Mouse (Mus musculus): Measurements from ENCODE around the gene Lrrc49. TPM values are rescaled to one million over a fixed set of nuclear protein-coding genes. Genes with fewer than 3 reads are reported as not detected.

The Lrrc49 gene
- 28.6 and 33.0 TPM in 2 replicates for polyA plus RNA-seq (2021; fragmentation: Nextera tagmentation)
- long read RNA-seq, experiment 1, transcript Lrrc49-204 (16 exons, 2,779 nt): major isoform, 30 of 86 reads
- long read RNA-seq, experiment 1, partial matches to known transcripts: 41 of 86 reads
- long read RNA-seq, experiment 1, other reads (novel, unspliced or antisense): 8 of 86 reads
- long read RNA-seq, experiment 2, transcript Lrrc49-204 (16 exons, 2,779 nt): major isoform, 179 of 441 reads
- long read RNA-seq, experiment 2, transcript Lrrc49-202 (17 exons, 3,017 nt): minor isoform, 14 of 441 reads
- long read RNA-seq, experiment 2, transcript Lrrc49-203 (16 exons, 2,586 nt): minor isoform, 10 of 441 reads
- long read RNA-seq, experiment 2, partial matches to known transcripts: 194 of 441 reads
- long read RNA-seq, experiment 2, other reads (novel, unspliced or antisense): 40 of 441 reads

DNA sequence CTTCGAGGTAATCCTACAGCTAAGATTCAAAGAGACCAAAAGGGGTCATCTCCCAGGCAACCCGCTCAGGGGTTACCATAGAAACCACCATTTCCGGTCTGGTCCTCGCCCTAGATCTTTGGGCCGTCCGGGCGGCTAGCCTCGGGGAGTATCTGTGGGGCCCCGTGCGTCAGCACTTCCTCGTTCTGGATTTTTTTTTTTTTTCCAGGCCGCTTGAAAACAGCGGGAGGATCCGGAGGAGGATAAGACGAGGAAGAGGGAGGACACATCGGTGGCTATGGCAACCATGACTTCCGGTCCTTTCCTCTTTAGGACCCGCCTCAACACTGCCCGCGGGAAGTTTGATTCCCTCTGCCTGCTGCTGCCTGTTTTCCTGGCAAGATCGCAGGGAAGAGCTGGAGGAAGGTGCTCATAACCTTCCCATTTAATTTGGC lies at the start of gene Lrrc49:
Lrrc49 (minus strand) TSS at position 268 of the 434 bp plus-strand sequence.

GRCm38 (mm10) chr9:60712771-60713541 lies 25.0 kb upstream of the Lrrc49 start, which contains the start of gene Larp6:
Gene Larp6 (plus strand): TSS chr9:60712989.

GRCm38 (mm10) chr9:60521806-60522264 lies 166.1 kb downstream of the Lrrc49 start, which contains the start of gene Thsd4:
Gene Thsd4 (minus strand): TSS chr9:60522046.

Other genes starting within 250 kb of the Lrrc49 start
- 4.2 and 4.3 TPM in 2 replicates for gene Thsd4, start 166.1 kb downstream of the Lrrc49 start, polyA plus RNA-seq (2021; fragmentation: Nextera tagmentation)
- gene Larp6, start 24.8 kb upstream of the Lrrc49 start, polyA plus RNA-seq (2021; fragmentation: Nextera tagmentation): 31.2 and 34.7 TPM in 2 replicates
- gene Uaca, start 106.4 kb upstream of the Lrrc49 start, polyA plus RNA-seq (2021; fragmentation: Nextera tagmentation): 1.7 and 1.8 TPM in 2 replicates